Mouse (Mus musculus): ENCODE data around the gene Taf1. TPM values are rescaled to one million over a fixed set of nuclear protein-coding genes. Genes with fewer than 3 reads are reported as not detected.

The Taf1 gene
- polyA plus RNA-seq, 1 experiment from 2014 or later, result 5.2 TPM

DNA sequence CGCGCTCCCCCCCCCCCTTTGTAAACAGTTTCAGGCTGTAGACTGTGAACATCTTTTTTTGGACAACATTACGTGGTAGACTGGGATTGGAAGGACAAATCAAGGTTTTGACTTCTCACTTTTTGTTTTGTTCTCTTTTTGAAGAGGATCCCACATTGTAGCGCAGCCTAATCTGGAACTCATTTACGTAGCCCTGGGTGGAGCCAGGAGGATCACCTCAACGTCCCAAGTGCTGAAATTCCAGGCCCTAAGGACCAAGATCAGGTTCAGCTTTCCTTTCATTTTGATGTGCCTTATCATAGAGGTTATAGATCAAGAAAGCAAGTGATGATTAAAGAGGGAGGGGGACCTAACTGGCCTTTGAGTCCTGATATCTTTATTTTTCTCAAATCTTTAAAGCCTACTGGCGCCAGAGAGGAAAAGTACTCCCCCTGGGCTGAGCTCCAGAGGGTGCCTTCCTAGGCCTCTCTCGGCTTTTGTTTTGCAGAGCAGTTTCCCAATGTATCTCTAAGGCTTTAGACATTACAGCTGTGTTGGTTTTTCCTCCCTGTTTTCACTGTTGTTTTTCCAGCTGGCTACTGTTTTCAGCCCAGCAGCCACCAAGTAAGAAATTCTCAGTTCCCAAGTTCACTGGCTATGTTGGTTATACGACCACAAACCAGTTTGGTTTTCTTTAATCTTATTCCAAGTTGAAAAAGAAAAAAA lies 104.4 kb downstream of the Taf1 start:
- ATAC-seq (replicated peaks; ENCODE audit: low FRiP score, low read depth) (no peak), DNase-seq (ENCODE audit: low spot score) (peak; percentile 73)
- H3K9me3 ChIP-seq (replicated peaks; ENCODE audit: low read length), result no peaks in the 10 kb centered on the region
- no peaks in the 10 kb centered on the region for H3K4me1 ChIP-seq (replicated peaks; ENCODE audit: insufficient read depth, low read length)
- no peak overlapping the region for H3K9ac ChIP-seq (ENCODE audit: low read depth, low read length)
- no peaks in the 10 kb centered on the region for H3K36me3 ChIP-seq (ENCODE audit: insufficient read depth, low read length)
- 39% methylated on average over 8 of the region's 9 CpGs for WGBS
- H3K4me3 ChIP-seq (replicated peaks; ENCODE audit: low read depth, low read length), result no peak overlapping the region
- H3K27me3 ChIP-seq (ENCODE audit: insufficient read depth, low read length), result no peaks in the 10 kb centered on the region
- TF ChIP-seq CTCF (IDR thresholded peaks at IDR 0.05; ENCODE audit: low read depth), result no peak
- H3K4me2 ChIP-seq (ENCODE audit: low read length), result no peak overlapping the region
- H3K27ac ChIP-seq, result peak overlapping the region; percentile 14; the same call in 1 of the 2 replicates

DNA sequence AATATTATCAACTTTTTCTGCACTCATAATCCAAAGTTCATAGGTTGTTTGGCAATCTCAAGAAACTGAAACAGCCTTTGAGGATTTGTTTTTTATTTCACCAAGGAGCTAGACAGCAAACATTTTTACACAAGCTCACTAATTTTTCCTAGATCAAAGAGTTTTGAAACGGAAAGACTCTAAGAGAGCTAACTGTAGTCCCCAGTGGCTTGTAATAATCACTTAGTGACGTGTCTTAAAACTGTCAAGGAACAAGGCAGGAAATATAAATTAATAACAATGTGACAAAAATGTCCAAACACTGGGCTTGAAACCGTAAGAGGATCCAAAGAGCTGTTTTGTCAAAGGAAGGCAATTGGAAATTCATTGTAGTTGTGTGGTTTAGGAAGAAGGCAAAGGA lies 106.3 kb downstream of the Taf1 start:
- peak; percentile 50 for DNase-seq (ENCODE audit: low spot score)
- no peak overlapping the region for H3K4me3 ChIP-seq (replicated peaks; ENCODE audit: low read depth, low read length)

DNA sequence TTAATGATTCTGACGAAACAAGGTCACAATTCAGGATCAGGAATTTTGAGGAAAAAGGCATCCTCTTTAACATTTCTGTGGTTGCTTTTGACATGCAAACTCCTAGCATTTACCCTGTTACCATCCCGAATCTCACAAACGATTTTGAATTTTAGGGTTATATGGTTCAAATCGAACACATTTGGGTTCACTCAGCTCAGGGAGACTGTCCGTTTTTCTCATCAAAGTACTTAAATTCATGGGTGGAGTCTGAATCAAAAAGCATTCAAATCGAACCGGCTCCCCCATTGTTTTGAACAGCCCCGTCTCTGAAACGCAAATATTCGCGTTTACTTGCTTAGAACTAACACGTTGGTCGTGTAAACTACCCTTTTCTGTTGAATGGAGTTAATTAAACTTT lies 106.8 kb downstream of the Taf1 start:
- Histone ChIP-seq H3K36me3 (ENCODE audit: insufficient read depth, low read length) (no peaks in the 10 kb centered on the region), H3K27ac (peak overlapping the region; percentile 58), H3K9ac (ENCODE audit: low read depth, low read length) (peak overlapping the region; percentile 45; the same call in 1 of the 2 replicates), H3K27me3 (ENCODE audit: insufficient read depth, low read length) (no peaks in the 10 kb centered on the region), H3K4me3 (replicated peaks; ENCODE audit: low read depth, low read length) (peak overlapping the region; percentile 69), H3K4me1 (replicated peaks; ENCODE audit: insufficient read depth, low read length) (no peaks in the 10 kb centered on the region), H3K9me3 (replicated peaks; ENCODE audit: low read length) (no peaks in the 10 kb centered on the region), H3K4me2 (ENCODE audit: low read length) (peak overlapping the region; percentile 47)
- 32% methylated on average over 13 of the region's 13 CpGs for WGBS
- DNase-seq (ENCODE audit: low spot score), result no peak
- ATAC-seq (replicated peaks; ENCODE audit: low FRiP score, low read depth), result no peak
- TF ChIP-seq CTCF (IDR thresholded peaks at IDR 0.05; ENCODE audit: low read depth), result no peak

More for the DNA sequence above, 106.3 kb downstream of the Taf1 start:
- Histone ChIP-seq H3K4me1 (replicated peaks; ENCODE audit: insufficient read depth, low read length) (no peaks in the 10 kb centered on the region), H3K9ac (ENCODE audit: low read depth, low read length) (0 out of 2 replicates have a peak overlapping the region, but pooled peaks have one; percentile 45), H3K36me3 (ENCODE audit: insufficient read depth, low read length) (no peaks in the 10 kb centered on the region), H3K4me2 (ENCODE audit: low read length) (peak overlapping the region; percentile 47), H3K27ac (peak overlapping the region; percentile 58; the same call in 1 of the 2 replicates), H3K9me3 (replicated peaks; ENCODE audit: low read length) (no peaks in the 10 kb centered on the region), H3K27me3 (ENCODE audit: insufficient read depth, low read length) (no peaks in the 10 kb centered on the region)
- TF ChIP-seq CTCF (IDR thresholded peaks at IDR 0.05; ENCODE audit: low read depth), result no peak
- no peak for ATAC-seq (replicated peaks; ENCODE audit: low FRiP score, low read depth)
- 35% methylated on average over 3 of the region's 3 CpGs for WGBS

DNA sequence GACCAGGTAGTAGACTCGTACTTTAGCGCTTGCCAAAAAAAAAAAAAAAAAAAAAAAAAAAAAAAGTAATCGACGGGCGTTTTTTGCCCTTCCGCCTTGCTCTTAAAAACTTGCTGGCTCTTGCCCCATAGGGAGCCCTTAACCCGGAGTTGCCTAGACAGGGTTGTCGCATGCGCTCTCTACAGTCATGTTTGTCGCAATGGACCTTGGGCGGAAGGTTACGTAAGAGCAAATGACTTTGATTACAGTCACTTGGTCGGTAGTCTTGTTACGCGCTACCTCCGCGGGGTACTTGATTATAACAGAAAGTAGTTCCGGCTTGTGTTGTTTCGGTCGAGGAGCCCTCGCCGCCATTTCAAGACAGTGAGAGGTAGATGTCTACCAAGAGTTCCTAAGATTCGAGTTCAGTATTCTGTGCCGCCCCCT lies 107.2 kb downstream of the Taf1 start, which contains the start of gene Ogt:
TSS of gene Ogt (plus strand) at position 320 of the 426 bp plus-strand sequence.
- no peaks in the 10 kb centered on the region for H3K27me3 ChIP-seq (ENCODE audit: insufficient read depth, low read length)
- peak within 1 kb of the TSS; percentile 81 for H3K9ac ChIP-seq (ENCODE audit: low read depth, low read length)
- peak within 1 kb of the TSS; percentile 60 for H3K4me2 ChIP-seq (ENCODE audit: low read length)
- no peaks in the 10 kb centered on the region for H3K4me1 ChIP-seq (replicated peaks; ENCODE audit: insufficient read depth, low read length)
- H3K27ac ChIP-seq, result peak within 1 kb of the TSS; percentile 81
- no peak for TF ChIP-seq CTCF (IDR thresholded peaks at IDR 0.05; ENCODE audit: low read depth)
- ATAC-seq (replicated peaks; ENCODE audit: low FRiP score, low read depth) (peak; percentile 95), DNase-seq (ENCODE audit: low spot score) (peak; percentile 96)
- no peaks in the 10 kb centered on the region for H3K36me3 ChIP-seq (ENCODE audit: insufficient read depth, low read length)
- whole genome bisulfite sequencing, result 22% methylated on average over 24 of the region's 24 CpGs
- peak within 1 kb of the TSS; percentile 69 for H3K4me3 ChIP-seq (replicated peaks; ENCODE audit: low read depth, low read length)
- H3K9me3 ChIP-seq (replicated peaks; ENCODE audit: low read length), result no peaks in the 10 kb centered on the region

DNA sequence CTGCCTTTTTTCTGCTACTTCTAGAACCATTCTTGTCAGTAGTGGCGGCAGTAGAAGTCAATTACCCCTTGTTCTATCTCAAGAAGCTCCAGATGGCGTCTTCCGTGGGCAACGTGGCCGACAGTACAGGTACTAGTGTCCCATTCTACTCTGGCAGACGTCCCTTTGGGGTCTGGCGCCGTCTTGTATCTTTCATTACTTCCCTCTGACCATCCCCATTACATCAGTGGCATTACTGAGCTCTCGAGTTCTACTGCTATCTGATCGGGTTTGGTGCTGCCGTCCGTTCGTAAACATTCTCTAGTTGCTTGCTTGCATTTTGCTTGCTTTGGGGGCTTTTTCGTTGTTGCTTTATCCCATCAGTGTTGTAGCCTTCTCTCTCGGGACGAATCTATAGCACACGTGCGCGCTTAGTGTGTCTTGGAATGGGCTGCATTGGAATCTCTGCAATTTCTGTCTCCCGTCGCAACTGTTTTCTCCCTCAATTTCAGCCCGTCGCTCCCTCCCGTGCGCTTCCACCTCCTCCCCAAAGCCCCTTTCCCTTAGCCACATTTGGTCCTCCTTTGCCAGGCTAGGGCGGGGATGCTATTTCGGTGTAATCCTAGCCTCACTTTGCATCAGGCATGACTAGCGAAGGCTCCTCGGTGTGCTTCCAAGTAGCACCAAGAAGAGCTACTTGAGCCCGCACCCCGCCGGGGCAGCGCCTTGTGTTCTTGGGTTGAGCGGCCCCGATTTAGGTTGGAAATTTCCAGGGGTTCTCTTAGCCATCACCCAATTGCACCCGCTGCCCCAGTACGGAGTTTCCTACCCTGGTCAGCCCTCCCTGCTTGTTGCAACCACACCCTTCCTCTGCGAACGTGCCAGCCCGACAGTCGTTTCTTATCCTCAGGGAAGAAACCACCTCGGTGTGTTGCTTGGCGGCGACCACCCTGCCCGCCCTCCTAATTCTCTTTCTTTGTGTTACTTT lies 107.9 kb downstream of the Taf1 start:
- no peaks in the 10 kb centered on the region for H3K4me1 ChIP-seq (replicated peaks; ENCODE audit: insufficient read depth, low read length)
- peak; percentile 41 for DNase-seq (ENCODE audit: low spot score)
- TF ChIP-seq CTCF (IDR thresholded peaks at IDR 0.05; ENCODE audit: low read depth), result no peak
- peak overlapping the region; percentile 60 for H3K4me2 ChIP-seq (ENCODE audit: low read length)
- peak overlapping the region; percentile 81 for H3K9ac ChIP-seq (ENCODE audit: low read depth, low read length)
- peak; percentile 23 for ATAC-seq (replicated peaks; ENCODE audit: low FRiP score, low read depth)
- H3K27ac ChIP-seq, result peak overlapping the region; percentile 81
- WGBS, result 24% methylated on average over 45 of the region's 45 CpGs
- no peaks in the 10 kb centered on the region for H3K36me3 ChIP-seq (ENCODE audit: insufficient read depth, low read length)
- no peaks in the 10 kb centered on the region for H3K9me3 ChIP-seq (replicated peaks; ENCODE audit: low read length)
- H3K4me3 ChIP-seq (replicated peaks; ENCODE audit: low read depth, low read length), result peak overlapping the region; percentile 69
- no peaks in the 10 kb centered on the region for H3K27me3 ChIP-seq (ENCODE audit: insufficient read depth, low read length)

DNA sequence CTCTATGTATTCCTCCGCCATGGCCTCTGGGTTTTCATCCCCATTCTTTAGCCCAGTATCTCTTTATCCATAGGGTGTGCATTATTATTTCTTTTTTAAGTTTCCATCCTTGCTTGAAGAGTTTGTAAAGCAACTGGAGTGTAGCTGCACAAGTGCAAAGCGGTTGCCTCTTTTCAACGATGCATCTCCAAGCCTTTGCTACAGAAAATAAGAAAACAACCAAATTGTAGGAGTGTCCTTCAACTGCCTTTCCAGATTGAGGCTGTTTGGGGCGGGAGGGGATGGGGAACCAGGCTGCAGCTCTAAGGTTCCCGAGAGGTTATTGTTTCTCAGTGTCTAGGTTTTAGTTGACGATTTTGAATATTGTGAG lies 108.6 kb downstream of the Taf1 start:
- Histone ChIP-seq H3K4me3 (replicated peaks; ENCODE audit: low read depth, low read length) (peak overlapping the region; percentile 69), H3K9ac (ENCODE audit: low read depth, low read length) (peak overlapping the region; percentile 81), H3K36me3 (ENCODE audit: insufficient read depth, low read length) (no peaks in the 10 kb centered on the region), H3K4me1 (replicated peaks; ENCODE audit: insufficient read depth, low read length) (no peaks in the 10 kb centered on the region), H3K27ac (peak overlapping the region; percentile 81), H3K9me3 (replicated peaks; ENCODE audit: low read length) (no peaks in the 10 kb centered on the region), H3K27me3 (ENCODE audit: insufficient read depth, low read length) (no peaks in the 10 kb centered on the region), H3K4me2 (ENCODE audit: low read length) (peak overlapping the region; percentile 60)
- no peak for DNase-seq (ENCODE audit: low spot score)
- WGBS, result 16% methylated on average over 6 of the region's 6 CpGs
- ATAC-seq (replicated peaks; ENCODE audit: low FRiP score, low read depth), result no peak
- no peak for TF ChIP-seq CTCF (IDR thresholded peaks at IDR 0.05; ENCODE audit: low read depth)
